Mouse (Mus musculus) MEL (cell line): ENCODE measurements around the gene Spag9. TPM values are rescaled to one million over a fixed set of nuclear protein-coding genes. Genes with fewer than 3 reads are reported as not detected.

Source experiments
- DNase-seq: peaks from one replicate; pipeline ENCODE4 v3.0.0; 2011; ENCODE audit warnings: low read depth, low spot score
- H3K27ac ChIP-seq: 2 replicates; pipeline ENCODE4 v1.5.1; 2012; ENCODE audit warnings: low read depth, mild to moderate bottlenecking, control low read depth, low read length, moderate library complexity; ENCODE audit not compliant: control insufficient read depth
- H3K27me3 ChIP-seq, 2 experiments: fragments of 150-350 bp in 1 of 2; sonication (generic) in 1 of 2; 2 replicates each; pipeline ENCODE4 v1.6.1; 2012; ENCODE audit warnings: low read length in 2 of 2, mild to moderate bottlenecking in 2 of 2, improper control_type of control experiment in 1 of 2, moderate library complexity in 1 of 2; ENCODE audit not compliant: insufficient read depth in 2 of 2, control insufficient read depth in 1 of 2
- H3K36me3 ChIP-seq, 2 experiments: 2 replicates each; pipeline ENCODE4 v1.6.1; 2012 to 2014; ENCODE audit warnings: low read length in 2 of 2, improper control_type of control experiment in 1 of 2, inconsistent platforms in 1 of 2, mild to moderate bottlenecking in 1 of 2; ENCODE audit not compliant: insufficient read depth in 2 of 2, control insufficient read depth in 1 of 2
- H3K4me1 ChIP-seq, 2 experiments: fragments of 150-350 bp in 1 of 2; sonication (generic) in 1 of 2; 2 replicates each; pipeline ENCODE4 v1.6.1; 2012; ENCODE audit warnings: low read length in 2 of 2, improper control_type of control experiment in 1 of 2, mild to moderate bottlenecking in 1 of 2; ENCODE audit not compliant: insufficient read depth in 2 of 2, control insufficient read depth in 1 of 2
- H3K4me3 ChIP-seq, 2 experiments: fragments of 150-350 bp in 1 of 2; sonication (generic) in 1 of 2; 2 replicates each; pipeline ENCODE4 v1.5.1; 2012; ENCODE audit warnings: low read depth in 2 of 2, low read length in 2 of 2, mild to moderate bottlenecking in 2 of 2, moderate library complexity in 2 of 2, control low read depth in 1 of 2, improper control_type of control experiment in 1 of 2; ENCODE audit not compliant: control insufficient read depth in 1 of 2, insufficient read depth in 1 of 2
- H3K79me2 ChIP-seq: 2 replicates; pipeline ENCODE4 v1.6.1; 2012; ENCODE audit warnings: mild to moderate bottlenecking, low read length, moderate library complexity; ENCODE audit not compliant: control insufficient read depth, poor library complexity, insufficient read depth
- H3K9ac ChIP-seq: 2 replicates; pipeline ENCODE4 v1.6.1; 2012; ENCODE audit warnings: low read depth, mild to moderate bottlenecking, control low read depth, low read length, moderate library complexity; ENCODE audit not compliant: control insufficient read depth, poor library complexity, severe bottlenecking
- H3K9me3 ChIP-seq: fragments of 150-350 bp; sonication (generic); replicated peaks from 2 replicates; pipeline ENCODE4 v1.6.1; 2012; ENCODE audit warnings: mild to moderate bottlenecking, low read length, improper control_type of control experiment, moderate library complexity; ENCODE audit not compliant: insufficient read depth
- BHLHE40 ChIP-seq: IDR thresholded peaks from 2 replicates; pipeline ENCODE4 v1.6.1; 2012; ENCODE audit warnings: low read depth, mild to moderate bottlenecking, inconsistent platforms, low read length, improper control_type of control experiment, borderline replicate concordance
- CHD2 ChIP-seq: IDR thresholded peaks from 2 replicates; pipeline ENCODE4 v1.6.1; 2011; ENCODE audit warnings: low read length, improper control_type of control experiment
- CTCF ChIP-seq, 3 experiments: IDR thresholded peaks in 2 of 3; conservative IDR thresholded peaks in 1 of 3; 2 replicates each; pipeline ENCODE4 v1.5.1; 2011 to 2012; ENCODE audit warnings: low read length in 3 of 3, low read depth in 2 of 3, mild to moderate bottlenecking in 2 of 3, improper control_type of control experiment in 1 of 3, inconsistent platforms in 1 of 3, mixed read lengths in 1 of 3, moderate library complexity in 1 of 3; ENCODE audit not compliant: control insufficient read depth in 1 of 3, insufficient read depth in 1 of 3, poor library complexity in 1 of 3, severe bottlenecking in 1 of 3
- E2F4 ChIP-seq: IDR thresholded peaks from 2 replicates; pipeline ENCODE4 v1.6.1; 2011; ENCODE audit warnings: low read depth, low read length, improper control_type of control experiment, borderline replicate concordance
- ELF1 ChIP-seq: IDR thresholded peaks from 2 replicates; pipeline ENCODE4 v1.6.1; 2014; ENCODE audit warnings: low read depth, mild to moderate bottlenecking, inconsistent platforms, low read length, improper control_type of control experiment, moderate library complexity
- GABPA ChIP-seq: IDR thresholded peaks from 2 replicates; pipeline ENCODE4 v1.6.1; 2012; ENCODE audit warnings: low read depth, mild to moderate bottlenecking, inconsistent platforms, low read length, improper control_type of control experiment, moderate library complexity
- HCFC1 ChIP-seq: IDR thresholded peaks from 2 replicates; pipeline ENCODE4 v1.6.1; 2012; ENCODE audit warnings: low read depth, mild to moderate bottlenecking, inconsistent platforms, low read length, improper control_type of control experiment, moderate library complexity
- KAT2A ChIP-seq: conservative IDR thresholded peaks from 2 replicates; pipeline ENCODE4 v1.6.1; 2012; ENCODE audit warnings: low read depth, low read length, improper control_type of control experiment, inconsistent platforms
- MAFK ChIP-seq: IDR thresholded peaks from 2 replicates; pipeline ENCODE4 v1.6.1; 2011; ENCODE audit warnings: low read depth, mild to moderate bottlenecking, low read length, improper control_type of control experiment, borderline replicate concordance
- MAX ChIP-seq: IDR thresholded peaks from 2 replicates; pipeline ENCODE4 v1.6.1; 2011; ENCODE audit warnings: low read length, improper control_type of control experiment
- MEF2A ChIP-seq: IDR thresholded peaks from 2 replicates; pipeline ENCODE4 v1.6.1; 2014; ENCODE audit warnings: low read depth, mild to moderate bottlenecking, inconsistent platforms, low read length, improper control_type of control experiment; ENCODE audit not compliant: poor library complexity, insufficient replicate concordance, severe bottlenecking; ENCODE audit errors: extremely low read depth
- MXI1 ChIP-seq: IDR thresholded peaks from 2 replicates; pipeline ENCODE4 v1.6.1; 2011; ENCODE audit warnings: mild to moderate bottlenecking, low read depth, low read length, improper control_type of control experiment
- MYC ChIP-seq: IDR thresholded peaks from 2 replicates; pipeline ENCODE4 v1.6.1; 2011; ENCODE audit warnings: low read depth, mild to moderate bottlenecking, low read length, improper control_type of control experiment, moderate library complexity
- NRF1 ChIP-seq: IDR thresholded peaks from 2 replicates; pipeline ENCODE4 v1.6.1; 2014; ENCODE audit warnings: low read depth, mild to moderate bottlenecking, inconsistent platforms, low read length, improper control_type of control experiment, moderate library complexity; ENCODE audit not compliant: poor library complexity, insufficient read depth, severe bottlenecking
- RAD21 ChIP-seq: IDR thresholded peaks from 2 replicates; pipeline ENCODE4 v1.6.1; 2011; ENCODE audit warnings: mild to moderate bottlenecking, low read depth, low read length, improper control_type of control experiment
- RCOR1 ChIP-seq: IDR thresholded peaks from 2 replicates; pipeline ENCODE4 v1.6.1; 2012; ENCODE audit warnings: low read depth, mild to moderate bottlenecking, inconsistent platforms, low read length, improper control_type of control experiment
- TAL1 ChIP-seq: IDR thresholded peaks from 2 replicates; pipeline ENCODE4 v1.6.1; 2012; ENCODE audit warnings: mild to moderate bottlenecking, inconsistent platforms, low read length, moderate library complexity, mixed read lengths
- TBP ChIP-seq: IDR thresholded peaks from 2 replicates; pipeline ENCODE4 v1.8.0; 2011; ENCODE audit warnings: low read depth, low read length, improper control_type of control experiment
- TCF12 ChIP-seq: IDR thresholded peaks from 2 replicates; pipeline ENCODE4 v1.6.1; 2014; ENCODE audit warnings: low read depth, mild to moderate bottlenecking, inconsistent platforms, low read length, improper control_type of control experiment, moderate library complexity
- USF2 ChIP-seq, 2 experiments: IDR thresholded peaks; 2 replicates each; pipeline ENCODE4 v1.6.1; 2011 to 2012; ENCODE audit warnings: improper control_type of control experiment in 2 of 2, low read length in 2 of 2, borderline replicate concordance in 1 of 2, inconsistent platforms in 1 of 2, low read depth in 1 of 2, mild to moderate bottlenecking in 1 of 2; ENCODE audit not compliant: insufficient read depth in 1 of 2
- ZC3H11A ChIP-seq: IDR thresholded peaks from 2 replicates; pipeline ENCODE4 v1.6.1; 2012; ENCODE audit warnings: low read depth, mild to moderate bottlenecking, inconsistent platforms, low read length, improper control_type of control experiment
- ZKSCAN1 ChIP-seq: IDR thresholded peaks from 2 replicates; pipeline ENCODE4 v1.6.1; 2012; ENCODE audit warnings: low read depth, mild to moderate bottlenecking, inconsistent platforms, low read length, improper control_type of control experiment, moderate library complexity
- ZMIZ1 ChIP-seq: IDR thresholded peaks from 2 replicates; pipeline ENCODE4 v1.6.1; 2012; ENCODE audit warnings: low read depth, mild to moderate bottlenecking, inconsistent platforms, low read length, improper control_type of control experiment, moderate library complexity
- polyA plus RNA-seq, 2 experiments: library from polyadenylated mRNA; stranded (reverse) in 1 of 2; unstranded in 1 of 2; fragments of >175 nt in 1 of 2; fragments of >200 nt in 1 of 2; gene quantifications; 2 replicates each; pipeline versions ENCODE4 v1.2.1 to v1.2.4; 2012; ENCODE audit warnings: low replicate concordance in 2 of 2, low read depth in 1 of 2; ENCODE audit not compliant: insufficient read length in 2 of 2, insufficient read depth in 1 of 2, missing spikeins in 1 of 2
- total RNA-seq: library from RNA; depleted of rRNA; stranded (reverse); fragments of 300-350 nt; gene quantifications from 2 replicates; pipeline ENCODE4 v1.2.3, GENCODE M21; 2012

Spag9 gene
- total and polyA plus RNA-seq, 3 experiments, result 18.9 to 279 (median 20.6) TPM

DNA sequence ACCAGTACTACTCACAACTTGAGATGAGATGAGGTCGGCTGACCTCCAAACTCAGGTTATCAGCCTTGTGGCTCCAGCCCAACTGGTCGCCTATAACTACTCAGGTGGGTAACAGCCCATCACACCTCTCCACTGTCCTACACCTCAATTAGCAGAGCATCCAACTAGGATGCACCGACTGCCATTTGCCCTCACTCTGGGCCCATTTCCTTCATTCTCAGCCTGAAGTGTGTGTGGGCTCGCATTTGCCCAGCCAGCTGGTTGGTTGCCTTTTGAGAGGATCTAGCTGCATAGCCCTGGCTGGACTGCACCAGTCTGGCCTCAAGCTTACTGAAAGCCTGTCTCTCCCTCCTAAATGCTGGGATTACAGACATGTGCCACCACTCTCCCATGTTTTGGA, 38.1 kb upstream of the Spag9 start:
- Histone ChIP-seq H3K4me3 (no peak overlapping the region), H3K9me3 (no peaks in the 10 kb centered on the region), H3K4me1 (peaks cover 0 to 26% of the 10 kb centered on the region in 2 experiments; a peak in 3 of 4 replicates), H3K9ac (no peak overlapping the region), H3K79me2 (peaks cover 24% of the 10 kb centered on the region), H3K27me3 (no peaks in the 10 kb centered on the region), H3K27ac (no peak overlapping the region), H3K36me3 (peaks cover 15 to 23% of the 10 kb centered on the region in 2 experiments)
- DNase-seq, result no peak
- TF ChIP-seq CTCF (IDR thresholded peaks at IDR 0.05 in 2 of 3, conservative IDR thresholded peaks at IDR 0.05 in 1 of 3; ENCODE audit: control insufficient read depth in 1 of 3, insufficient read depth in 1 of 3, low read depth in 2 of 3, low read length in 3 of 3, poor library complexity in 1 of 3, severe bottlenecking in 1 of 3) (no peak), ELF1 (no peak), BHLHE40 (no peak), HCFC1 (no peak), USF2 (IDR thresholded peaks at IDR 0.05; ENCODE audit: borderline replicate concordance in 1 of 2, insufficient read depth in 1 of 2, low read depth in 1 of 2, low read length in 2 of 2) (no peak), MEF2A (no peak), TAL1 (no peak), ZMIZ1 (no peak; the same call in 1 of the 2 replicates), GABPA (no peak)

GRCm38 (mm10) chr11:93961482-93961881, 34.4 kb upstream of the Spag9 start:
- H3K79me2 ChIP-seq, result peaks cover 26% of the 10 kb centered on the region
- H3K9me3 ChIP-seq, result no peaks in the 10 kb centered on the region
- peaks cover 26 to 33% of the 10 kb centered on the region in 2 experiments for H3K36me3 ChIP-seq
- H3K27me3 ChIP-seq, result no peaks in the 10 kb centered on the region
- H3K27ac ChIP-seq, result no peak overlapping the region
- no peak for DNase-seq
- peaks cover 2 to 27% of the 10 kb centered on the region in 2 experiments for H3K4me1 ChIP-seq
- H3K4me3 ChIP-seq, result no peak overlapping the region
- no peak overlapping the region for H3K9ac ChIP-seq
- TF ChIP-seq RCOR1, result no peak
- no peak for TF ChIP-seq E2F4
- no peak for TF ChIP-seq KAT2A
- no peak for TF ChIP-seq TBP
- TF ChIP-seq RAD21, result no peak
- no peak for TF ChIP-seq MXI1
- no peak for TF ChIP-seq USF2 (IDR thresholded peaks at IDR 0.05; ENCODE audit: borderline replicate concordance in 1 of 2, insufficient read depth in 1 of 2, low read depth in 1 of 2, low read length in 2 of 2)
- TF ChIP-seq MAFK, result no peak
- no peak for TF ChIP-seq NRF1
- TF ChIP-seq TCF12, result no peak
- no peak for TF ChIP-seq MAX
- no peak for TF ChIP-seq MYC
- no peak for TF ChIP-seq CHD2
- no peak for TF ChIP-seq ZC3H11A
- TF ChIP-seq ZKSCAN1, result no peak
